In genomic region chr16:32866713-32867112, GRCm38 (mm10) we compare ENCODE assay signal across 1 mouse cellular context.
TF ChIP-seq lines count a peak whose summit lies in the region.

No protein-coding gene starts in this region.

TF ChIP-seq in CH12.LX, 34 proteins besides CTCF, POLR2A, EP300 and RAD21 (continued from another document):
- TF ChIP-seq ZC3H11A (IDR thresholded peaks at IDR 0.05; ENCODE audit: low read depth, low read length): no peak
